Mouse (Mus musculus): Measurements from ENCODE around the gene Msantd3. TPM values are rescaled to one million over a fixed set of nuclear protein-coding genes. Genes with fewer than 3 reads are reported as not detected.

Msantd3 gene
- total and polyA plus RNA-seq, 3 experiments = not detected

- H3K4me2 ChIP-seq (ENCODE audit: insufficient read depth, low read depth, poor library complexity, severe bottlenecking) = no peak overlapping the region
- no peaks in the 10 kb centered on the region for H3K36me3 ChIP-seq (replicated peaks in 1 of 2; ENCODE audit: control insufficient read depth in 1 of 2, insufficient read depth in 1 of 2, low read length in 1 of 2)
- H3K9ac ChIP-seq (ENCODE audit: insufficient read depth, low read depth) = no peak overlapping the region
- in situ Hi-C loops (cut with MboI; ENCODE audit: low pct_ligation_motif_present, low pct_unique_long_range_greater_than_20kb, low sequenced_read_pairs) (no loop called here), dilution Hi-C loops (cut with MboI; ENCODE audit: extremely low pct_ligation_motif_present, extremely low pct_unique_long_range_greater_than_20kb, low sequenced_read_pairs) (no loop called here)
- DNase-seq (ENCODE audit: extremely low read depth) = no peak
- no peak overlapping the region for H3K27ac ChIP-seq (ENCODE audit: insufficient read depth, low read depth)
- H3K9me3 ChIP-seq (replicated peaks; ENCODE audit: low read length) = no peaks in the 10 kb centered on the region
- H3K4me3 ChIP-seq (replicated peaks in 1 of 3; ENCODE audit: low read depth in 2 of 3, low read length in 2 of 3, poor library complexity in 1 of 3) = no peak overlapping the region
- TF ChIP-seq HCFC1 (IDR thresholded peaks at IDR 0.05; ENCODE audit: low read depth, low read length) (no peak), TCF12 (IDR thresholded peaks at IDR 0.05; ENCODE audit: low read depth, low read length) (no peak), CTCF (conservative IDR thresholded peaks at IDR 0.05 in 1 of 2, IDR thresholded peaks at IDR 0.05 in 1 of 2; ENCODE audit: low read depth in 2 of 2, low read length in 2 of 2) (no peak), JUND (conservative IDR thresholded peaks at IDR 0.05; ENCODE audit: low read depth, low read length) (no peak), CHD1 (IDR thresholded peaks at IDR 0.05; ENCODE audit: low read depth, low read length) (no peak), USF2 (conservative IDR thresholded peaks at IDR 0.05; ENCODE audit: low read depth, low read length) (no peak), RAD21 (IDR thresholded peaks at IDR 0.05; ENCODE audit: low read depth, low read length) (no peak), SMC3 (IDR thresholded peaks at IDR 0.05; ENCODE audit: low read depth, low read length) (no peak), ZNF384 (IDR thresholded peaks at IDR 0.05; ENCODE audit: low read depth, low read length) (no peak), MXI1 (IDR thresholded peaks at IDR 0.05; ENCODE audit: low read depth, low read length) (no peak), MAFK (IDR thresholded peaks at IDR 0.05; ENCODE audit: insufficient replicate concordance, low read length) (no peak), TBP (conservative IDR thresholded peaks at IDR 0.05; ENCODE audit: low read depth, low read length) (no peak), JUN (IDR thresholded peaks at IDR 0.05; ENCODE audit: insufficient read depth, low read depth, low read length) (no peak), GABPA (IDR thresholded peaks at IDR 0.05; ENCODE audit: insufficient replicate concordance, low read depth, low read length) (no peak), POLR2AphosphoS2 (IDR thresholded peaks at IDR 0.05; ENCODE audit: low read depth, low read length) (no peak), NRF1 (IDR thresholded peaks at IDR 0.05; ENCODE audit: low read depth, low read length) (no peak), IRF4 (IDR thresholded peaks at IDR 0.05; ENCODE audit: low read depth, low read length) (no peak), MAX (IDR thresholded peaks at IDR 0.05; ENCODE audit: low read length) (no peak), MYC (IDR thresholded peaks at IDR 0.05; ENCODE audit: low read depth, low read length) (no peak)
- no peaks in the 10 kb centered on the region for H3K79me2 ChIP-seq (replicated peaks; ENCODE audit: control insufficient read depth, extremely low read depth, insufficient read depth, poor library complexity, severe bottlenecking)
- H3K27me3 ChIP-seq (replicated peaks) = no peaks in the 10 kb centered on the region
- H3K4me1 ChIP-seq (ENCODE audit: control insufficient read depth in 1 of 2, insufficient read depth in 2 of 2) = peaks cover 7 to 10% of the 10 kb centered on the region in 2 experiments
Observed at GRCm38 (mm10) chr4:48578399-48578798, 38.7 kb downstream of the Msantd3 start.

- H3K79me2 ChIP-seq (replicated peaks; ENCODE audit: control insufficient read depth, extremely low read depth, insufficient read depth, poor library complexity, severe bottlenecking) = no peaks in the 10 kb centered on the region
- H3K4me2 ChIP-seq (ENCODE audit: insufficient read depth, low read depth, poor library complexity, severe bottlenecking) = no peak overlapping the region
- no peaks in the 10 kb centered on the region for H3K36me3 ChIP-seq (replicated peaks in 1 of 2; ENCODE audit: control insufficient read depth in 1 of 2, insufficient read depth in 1 of 2, low read length in 1 of 2)
- no peak overlapping the region for H3K27ac ChIP-seq (ENCODE audit: insufficient read depth, low read depth)
- dilution Hi-C loops (cut with MboI; ENCODE audit: extremely low pct_ligation_motif_present, extremely low pct_unique_long_range_greater_than_20kb, low sequenced_read_pairs) = no loop called here
- no peaks in the 10 kb centered on the region for H3K9me3 ChIP-seq (replicated peaks; ENCODE audit: low read length)
- no peak overlapping the region for H3K4me3 ChIP-seq (replicated peaks in 1 of 3; ENCODE audit: low read depth in 2 of 3, low read length in 2 of 3, poor library complexity in 1 of 3)
- no peaks in the 10 kb centered on the region for H3K27me3 ChIP-seq (replicated peaks)
- no peak for TF ChIP-seq E2F4 (IDR thresholded peaks at IDR 0.05; ENCODE audit: insufficient replicate concordance, low read depth, low read length)
- no peak for TF ChIP-seq NRF1 (IDR thresholded peaks at IDR 0.05; ENCODE audit: low read depth, low read length)
- TF ChIP-seq USF1 (IDR thresholded peaks at IDR 0.05; ENCODE audit: low read depth, low read length) = no peak
- TF ChIP-seq MAFK (IDR thresholded peaks at IDR 0.05; ENCODE audit: insufficient replicate concordance, low read length) = no peak
- TF ChIP-seq MAZ (IDR thresholded peaks at IDR 0.05; ENCODE audit: low read depth, low read length) = no peak
- TF ChIP-seq CHD2 (IDR thresholded peaks at IDR 0.05; ENCODE audit: low read length) = no peak
- no peak for TF ChIP-seq CTCF (conservative IDR thresholded peaks at IDR 0.05 in 1 of 2, IDR thresholded peaks at IDR 0.05 in 1 of 2; ENCODE audit: low read depth in 2 of 2, low read length in 2 of 2)
- no peak for TF ChIP-seq MXI1 (IDR thresholded peaks at IDR 0.05; ENCODE audit: low read depth, low read length)
- no peak for TF ChIP-seq BHLHE40 (IDR thresholded peaks at IDR 0.05; ENCODE audit: low read depth, low read length)
- no peak overlapping the region for H3K9ac ChIP-seq (ENCODE audit: insufficient read depth, low read depth)
- in situ Hi-C loops (cut with MboI; ENCODE audit: low pct_ligation_motif_present, low pct_unique_long_range_greater_than_20kb, low sequenced_read_pairs) = no loop called here
- DNase-seq (ENCODE audit: extremely low read depth) = no peak
- H3K4me1 ChIP-seq (ENCODE audit: control insufficient read depth in 1 of 2, insufficient read depth in 2 of 2) = peaks cover 3 to 11% of the 10 kb centered on the region in 2 experiments; a peak in 3 of 4 replicates
Observed at GRCm38 (mm10) chr4:48579475-48580110, 39.9 kb downstream of the Msantd3 start.

Data from CH12.LX (cell line).